In genomic region chr19:55767579-55767978, GRCm38 (mm10) we compare ENCODE assay signal across 16 mouse cellular contexts. TPM values are rescaled to one million over a fixed set of nuclear protein-coding genes. Genes with fewer than 3 reads are reported as not detected.
DNase-seq lines count a peak whose midpoint lies in the region; ATAC-seq and TF ChIP-seq lines count a peak whose summit lies in the region.
"Had no signal": no experiment of that assay in that cellular context is flagged by ENCODE, and none has a peak within 500 bp of the region (broad histone marks: within the 10 kb centered on the region; RNA-seq: fewer than 3 reads in every experiment).

No protein-coding gene starts in this region.

- 13% methylated on average over 2 of the region's 2 CpGs for WGBS in heart, embryonic 15.5 days
- 28% methylated on average over 2 of the region's 2 CpGs for WGBS in embryonic facial prominence, embryonic 14.5 days
- WGBS in hindbrain, embryonic 10.5 days: 60% methylated on average over 2 of the region's 2 CpGs

- H3K4me2 ChIP-seq in heart, embryonic 15.5 days: no peak overlapping the region
- peak overlapping the region; percentile 26; the same call in 1 of the 2 replicates for H3K4me2 ChIP-seq in embryonic facial prominence, embryonic 14.5 days (ENCODE audit: low read depth, low read length)
- H3K4me2 ChIP-seq in myocyte (ENCODE audit: low read depth): peak overlapping the region; percentile 99
- H3K4me2 ChIP-seq: hindbrain, embryonic 13.5 days; liver, embryonic 13.5 days; midbrain, embryonic 13.5 days had no signal

- 0 out of 2 replicates have a peak overlapping the region, but pooled peaks have one; percentile 9 for H3K27ac ChIP-seq in heart, embryonic 15.5 days
- H3K27ac ChIP-seq in embryonic facial prominence, embryonic 14.5 days (replicated peaks; ENCODE audit: low read depth, low read length): peak overlapping the region; percentile 72
- no peak overlapping the region for H3K27ac ChIP-seq in hindbrain, embryonic 10.5 days
- H3K27ac ChIP-seq: hindbrain, embryonic 13.5 days; liver, embryonic 13.5 days; midbrain, embryonic 13.5 days had no signal

- H3K79me2 ChIP-seq in myocyte (ENCODE audit: control insufficient read depth, insufficient read depth): peaks cover 43% of the 10 kb centered on the region

- no peak overlapping the region for H3K4me3 ChIP-seq in heart, embryonic 15.5 days
- no peak overlapping the region for H3K4me3 ChIP-seq in embryonic facial prominence, embryonic 14.5 days (ENCODE audit: low read depth, low read length)
- peak overlapping the region; percentile 12 for H3K4me3 ChIP-seq in myocyte
- H3K4me3 ChIP-seq in hindbrain, embryonic 10.5 days: no peak overlapping the region
- H3K4me3 ChIP-seq: hindbrain, embryonic 13.5 days; liver, embryonic 13.5 days; midbrain, embryonic 13.5 days had no signal

- ATAC-seq in heart, embryonic 15.5 days (replicated peaks; ENCODE audit: insufficient number of reproducible peaks, insufficient read depth, low FRiP score, low read depth): no peak
- ATAC-seq in embryonic facial prominence, embryonic 14.5 days (ENCODE audit: low read depth): no peak
- ATAC-seq in granulocyte monocyte progenitor cell, adult 5-6 weeks (replicated peaks; ENCODE audit: poor library complexity, severe bottlenecking): peak; percentile 38
- ATAC-seq: forebrain, postnatal 0 days; midbrain, embryonic 13.5 days had no signal

- no peak for DNase-seq in heart, adult 18-20 months
- no peak for DNase-seq in embryonic facial prominence, embryonic 14.5 days (ENCODE audit: low spot score)
- DNase-seq in urinary bladder, adult 18-20 months (ENCODE audit: low spot score in 2 of 2): no peak
- no peak for DNase-seq in hindbrain, embryonic 10.5 days (ENCODE audit: low spot score)
- DNase-seq: cerebellum, postnatal 14 days; embryo, embryonic 11 days; forebrain, postnatal 0 days; kidney, adult 18-20 months; left cerebral cortex, postnatal 4 days; liver, embryonic 13.5 days had no signal

- H3K27me3 ChIP-seq in heart, embryonic 15.5 days: no peaks in the 10 kb centered on the region
- H3K27me3 ChIP-seq in embryonic facial prominence, embryonic 14.5 days (replicated peaks; ENCODE audit: control insufficient read depth, insufficient read depth, low read length): no peaks in the 10 kb centered on the region
- no peaks in the 10 kb centered on the region for H3K27me3 ChIP-seq in myocyte (ENCODE audit: control insufficient read depth, insufficient read depth, insufficient read length)
- no peaks in the 10 kb centered on the region for H3K27me3 ChIP-seq in hindbrain, embryonic 10.5 days (ENCODE audit: insufficient read depth, poor library complexity, severe bottlenecking)
- H3K27me3 ChIP-seq: midbrain, embryonic 13.5 days had no signal

- no peak overlapping the region for H3ac ChIP-seq in myocyte (ENCODE audit: control insufficient read depth, insufficient read length)

- H3K36me3 ChIP-seq in heart, embryonic 15.5 days: peaks cover 1% of the 10 kb centered on the region; the same call in 1 of the 2 replicates
- peaks cover 5% of the 10 kb centered on the region; the same call in 1 of the 2 replicates for H3K36me3 ChIP-seq in embryonic facial prominence, embryonic 14.5 days (ENCODE audit: control insufficient read depth, insufficient read depth, low read length)
- no peaks in the 10 kb centered on the region for H3K36me3 ChIP-seq in myocyte (ENCODE audit: control insufficient read depth, insufficient read depth)
- H3K36me3 ChIP-seq in hindbrain, embryonic 10.5 days: peaks cover 14% of the 10 kb centered on the region
- H3K36me3 ChIP-seq: G1E; hindbrain, embryonic 13.5 days had no signal

- no peak overlapping the region for H3K9ac ChIP-seq in heart, embryonic 15.5 days
- no peak overlapping the region for H3K9ac ChIP-seq in embryonic facial prominence, embryonic 14.5 days (ENCODE audit: low read depth, low read length)
- H3K9ac ChIP-seq: forebrain, postnatal 0 days; hindbrain, embryonic 13.5 days; liver, embryonic 13.5 days; midbrain, embryonic 13.5 days had no signal

- no peaks in the 10 kb centered on the region for H3K9me3 ChIP-seq in heart, embryonic 15.5 days (replicated peaks)
- H3K9me3 ChIP-seq in embryonic facial prominence, embryonic 14.5 days (ENCODE audit: control insufficient read depth, low read length): no peaks in the 10 kb centered on the region
- no peaks in the 10 kb centered on the region; the same call in 1 of the 2 replicates for H3K9me3 ChIP-seq in hindbrain, embryonic 10.5 days
- H3K9me3 ChIP-seq: G1E; hindbrain, embryonic 13.5 days; liver, embryonic 13.5 days; midbrain, embryonic 13.5 days had no signal

- H3K4me1 ChIP-seq in heart, embryonic 15.5 days (replicated peaks): peaks cover 55% of the 10 kb centered on the region
- H3K4me1 ChIP-seq in embryonic facial prominence, embryonic 14.5 days (ENCODE audit: control insufficient read depth, insufficient read depth, low read length): peaks cover 44% of the 10 kb centered on the region
- H3K4me1 ChIP-seq in hindbrain, embryonic 10.5 days (replicated peaks): peaks cover 38% of the 10 kb centered on the region

- no peak for TF ChIP-seq POLR2A in myocyte (IDR thresholded peaks at IDR 0.05; ENCODE audit: insufficient read length, low read depth)

TF ChIP-seq in myocyte, 11 proteins besides CTCF, POLR2A, EP300 and RAD21:
- TF ChIP-seq MAX (IDR thresholded peaks at IDR 0.05; ENCODE audit: low read depth) (no peak), TCF3 (IDR thresholded peaks at IDR 0.05; ENCODE audit: insufficient read length, low read depth) (no peak)

RNA-seq across cellular contexts. Expression of gene Tcf7l2, which starts 26.0 kb away (rescaled TPM):
- polyA plus RNA-seq in heart, embryonic 15.5 days (2015; fragmentation: Nextera tagmentation; extraction: Ambion mirVana): 43.2 and 48.2 TPM in 2 replicates
- 10 to 100 TPM; 11.9 to 13.2 TPM for total RNA-seq in heart, adult 18-20 months (2021)
- polyA plus RNA-seq in embryonic facial prominence, embryonic 14.5 days (2014; fragmentation: Nextera tagmentation; extraction: Ambion mirVana): 106 and 124 TPM in 2 replicates
- 9.3 and 11.7 TPM in 2 replicates for total RNA-seq in granulocyte monocyte progenitor cell, adult 5-6 weeks (2014; fragmentation: Nextera tagmentation)
- total RNA-seq in granulocyte monocyte progenitor cell, adult 5-6 weeks (2017): 0.73 and 2.9 TPM in 2 replicates
- polyA plus RNA-seq in myocyte (2012; fragmentation: generic; extraction: Trizol): 5.4 TPM
- 58.6 and 61.0 TPM in 2 replicates for polyA plus RNA-seq in hindbrain, embryonic 10.5 days (2016; fragmentation: Nextera tagmentation; extraction: Ambion mirVana)
